Mouse (Mus musculus) spleen, postnatal 10 days (tissue): ENCODE measurements around the gene Med12.
"Not testable (repeated sequence)": the region's sequence is repeated elsewhere in the genome, so short reads cannot be mapped to it uniquely, and the experiment has no call there.

Experiments used
- DNase-seq, 2 experiments: peaks; one replicate each; pipeline ENCODE4 v3.0.0; 2021 to 2022; ENCODE audit warnings: low spot score in 2 of 2

Gene Med12

DNA sequence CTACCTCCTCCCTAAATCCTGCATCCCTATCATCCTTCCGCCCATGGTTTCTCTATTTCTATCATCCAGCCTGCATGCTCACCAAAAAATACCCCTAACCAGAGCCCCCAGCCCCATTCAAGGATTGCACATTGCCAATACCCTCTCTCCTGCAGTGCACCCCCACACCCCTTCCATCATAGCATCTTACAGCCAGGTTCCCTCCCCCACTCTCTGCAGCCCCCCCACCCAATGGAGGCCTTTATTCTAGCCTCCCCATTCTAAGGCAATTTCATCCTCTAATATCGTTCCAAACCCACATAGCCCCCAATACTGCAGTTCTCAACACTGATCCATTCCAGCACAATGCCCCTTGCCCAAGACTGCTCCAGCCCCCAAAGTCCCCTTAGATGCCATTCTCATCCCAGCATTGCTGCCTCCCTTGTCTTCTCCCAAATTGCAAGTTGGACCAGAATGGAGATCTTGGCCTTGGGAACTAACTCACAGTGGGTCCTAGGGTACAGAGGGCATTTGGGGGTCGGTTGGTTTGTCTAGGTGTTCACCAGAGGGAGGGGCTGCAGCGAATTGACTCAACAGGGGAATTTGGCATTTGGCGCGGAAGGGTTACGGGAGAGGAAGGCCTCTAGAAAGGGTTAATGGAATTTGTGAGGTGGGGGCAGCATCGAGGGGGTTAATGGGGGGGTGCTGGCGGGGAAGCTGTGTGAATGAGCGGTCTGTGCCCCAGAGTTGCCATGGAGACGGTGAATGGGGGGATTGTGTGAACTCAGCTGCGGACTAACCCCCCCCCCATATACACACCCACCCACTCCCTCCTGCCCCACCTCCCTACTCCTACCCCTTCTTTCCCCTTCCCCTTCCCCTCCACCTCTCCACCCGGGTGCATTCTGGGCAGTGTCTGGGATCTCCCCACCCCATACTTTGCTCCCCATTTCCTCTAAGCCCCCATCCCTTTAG, 25.9 kb downstream of the Med12 start:
- DNase-seq, result no peak

DNA sequence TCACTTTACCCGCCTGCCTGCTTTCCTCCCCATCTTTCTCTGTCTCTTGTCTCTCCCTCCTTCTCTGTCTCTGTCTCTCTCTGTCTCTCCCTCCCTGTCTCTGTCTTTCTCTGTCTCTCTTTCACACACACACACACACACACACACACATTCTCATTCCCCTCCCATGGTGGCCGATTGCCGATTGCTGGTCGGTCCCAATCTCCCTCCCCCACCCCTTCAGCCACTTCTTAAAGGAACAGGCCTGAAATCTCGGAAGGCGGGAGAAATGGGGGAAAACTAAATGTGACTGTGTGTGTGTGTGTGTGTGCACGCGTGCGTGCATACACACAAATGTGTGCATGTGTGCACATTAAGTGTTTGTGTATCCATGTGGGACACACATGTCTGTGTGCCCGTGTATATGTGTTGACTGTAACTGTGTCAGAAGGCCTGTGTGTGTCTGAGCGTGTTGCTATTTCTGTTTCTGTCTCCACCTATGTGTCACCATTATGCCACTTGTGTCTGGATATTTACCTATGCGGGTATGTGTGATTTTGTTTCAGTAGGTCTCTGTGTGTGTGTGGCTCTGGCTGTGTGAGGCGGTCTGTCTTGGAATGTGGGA, 26.7 kb downstream of the Med12 start:
- no peak for DNase-seq

DNA sequence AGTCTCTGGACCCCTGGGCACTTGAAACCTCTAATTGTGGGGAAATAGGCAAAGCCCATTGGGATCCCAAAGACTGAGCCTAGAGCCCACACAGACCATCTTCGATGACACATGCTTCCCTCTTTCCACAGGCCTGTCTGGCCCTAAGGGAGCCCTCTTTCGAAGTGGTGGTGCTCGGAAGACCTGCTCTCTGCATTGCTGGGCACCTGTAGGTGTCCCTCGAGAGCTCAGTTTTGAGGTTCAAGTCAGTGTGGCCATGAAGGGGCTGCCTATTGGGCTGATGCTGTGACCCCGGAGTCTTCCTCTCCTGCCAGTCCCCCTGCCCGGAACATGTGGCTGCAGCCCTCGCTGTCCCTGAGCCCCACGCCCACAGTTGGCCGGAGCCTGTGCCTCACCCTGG, 27.8 kb downstream of the Med12 start:
- no peak for DNase-seq

DNA sequence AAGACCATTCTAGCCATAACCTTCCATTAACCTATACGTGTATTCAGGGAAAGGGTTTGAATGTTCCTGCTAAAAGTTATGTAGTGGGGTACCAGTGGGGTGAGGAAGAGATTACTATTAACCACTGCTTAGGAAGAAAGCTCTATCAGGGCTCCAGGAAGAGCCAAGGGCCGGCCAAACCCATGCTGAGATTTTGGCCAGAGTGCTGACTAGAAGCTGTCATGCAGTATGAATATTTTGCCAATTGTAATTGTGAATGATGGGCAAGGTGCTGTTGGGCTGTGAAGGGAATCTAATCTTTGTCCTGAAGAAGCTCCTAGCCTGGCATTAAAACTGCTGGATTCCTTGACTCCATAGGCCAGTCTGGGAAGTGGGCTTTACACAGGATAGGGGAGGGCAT, 30.8 kb downstream of the Med12 start:
- DNase-seq, result no peak

DNA sequence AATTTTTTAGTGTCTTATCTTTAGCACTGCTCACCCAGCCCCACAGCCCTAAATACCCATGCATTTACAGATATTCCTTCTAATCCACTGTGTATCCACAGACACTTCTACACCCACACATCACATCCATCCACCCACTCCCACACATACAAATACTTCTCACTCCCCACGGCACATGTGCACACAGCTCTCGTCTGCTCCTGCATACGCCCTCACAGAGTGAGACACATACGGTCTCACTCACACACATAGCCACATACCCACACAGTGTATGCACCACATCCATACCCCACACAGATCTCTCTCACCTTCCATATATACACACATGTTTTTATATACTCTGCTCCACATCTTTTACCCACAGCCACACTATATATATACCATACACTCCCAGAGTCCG, 35.5 kb downstream of the Med12 start:
- DNase-seq, result no peak

- no peak for DNase-seq
Measured at GRCm38 (mm10) chrX:101313625-101314359, 40.0 kb downstream of the Med12 start.

DNA sequence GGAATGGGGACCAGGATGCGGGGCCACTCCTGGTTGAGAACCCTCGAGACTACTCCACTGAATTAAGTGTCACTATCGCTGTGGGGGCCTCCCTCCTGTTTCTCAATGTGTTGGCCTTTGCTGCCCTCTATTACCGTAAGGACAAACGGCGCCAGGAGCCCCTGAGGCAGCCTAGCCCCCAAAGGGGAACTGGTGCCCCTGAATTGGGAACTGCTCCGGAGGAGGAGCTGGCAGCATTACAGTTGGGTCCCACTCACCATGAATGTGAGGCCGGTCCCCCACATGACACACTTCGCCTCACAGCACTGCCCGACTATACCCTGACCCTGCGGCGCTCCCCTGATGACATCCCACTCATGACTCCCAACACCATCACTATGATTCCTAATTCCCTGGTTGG, 45.9 kb downstream of the Med12 start:
- no peak for DNase-seq

- no peak for DNase-seq
Measured at GRCm38 (mm10) chrX:101325989-101326899, 52.4 kb downstream of the Med12 start.

DNA sequence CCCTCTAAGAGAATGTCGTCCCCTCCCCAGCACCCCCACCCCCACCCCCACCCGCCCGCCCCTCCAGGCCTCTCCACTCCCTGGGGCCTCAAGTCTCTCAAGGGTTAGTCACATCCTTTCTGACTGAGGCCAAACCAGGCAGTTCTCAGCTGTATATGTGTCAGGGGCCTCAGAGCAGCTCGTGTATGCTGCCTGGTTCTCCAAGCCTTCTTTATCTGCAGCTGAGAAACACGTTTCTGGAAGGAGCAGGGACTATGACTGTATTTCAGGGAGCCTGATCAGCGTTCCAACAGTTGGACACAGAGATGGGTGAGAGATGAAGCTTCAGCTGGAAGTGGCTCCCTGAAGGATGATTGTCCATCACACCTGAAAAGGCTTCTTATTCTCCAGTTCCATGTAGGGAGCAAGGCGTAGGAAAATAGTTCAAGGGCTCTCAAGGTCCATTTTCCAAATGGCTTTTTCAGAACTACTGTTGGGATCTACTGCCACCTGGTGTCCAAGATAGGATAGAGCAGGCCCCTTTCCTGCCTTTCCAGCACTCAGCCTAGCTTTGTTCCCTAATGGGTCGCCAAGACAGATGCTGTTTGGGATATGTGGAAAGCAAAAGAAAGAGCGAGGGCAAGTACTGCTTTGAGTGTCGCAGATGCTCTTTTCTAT, 55.7 kb downstream of the Med12 start:
- peak; percentile 31 to 59 for DNase-seq

GRCm38 (mm10) chrX:101332031-101332374, 58.2 kb downstream of the Med12 start:
- no peak for DNase-seq

DNA sequence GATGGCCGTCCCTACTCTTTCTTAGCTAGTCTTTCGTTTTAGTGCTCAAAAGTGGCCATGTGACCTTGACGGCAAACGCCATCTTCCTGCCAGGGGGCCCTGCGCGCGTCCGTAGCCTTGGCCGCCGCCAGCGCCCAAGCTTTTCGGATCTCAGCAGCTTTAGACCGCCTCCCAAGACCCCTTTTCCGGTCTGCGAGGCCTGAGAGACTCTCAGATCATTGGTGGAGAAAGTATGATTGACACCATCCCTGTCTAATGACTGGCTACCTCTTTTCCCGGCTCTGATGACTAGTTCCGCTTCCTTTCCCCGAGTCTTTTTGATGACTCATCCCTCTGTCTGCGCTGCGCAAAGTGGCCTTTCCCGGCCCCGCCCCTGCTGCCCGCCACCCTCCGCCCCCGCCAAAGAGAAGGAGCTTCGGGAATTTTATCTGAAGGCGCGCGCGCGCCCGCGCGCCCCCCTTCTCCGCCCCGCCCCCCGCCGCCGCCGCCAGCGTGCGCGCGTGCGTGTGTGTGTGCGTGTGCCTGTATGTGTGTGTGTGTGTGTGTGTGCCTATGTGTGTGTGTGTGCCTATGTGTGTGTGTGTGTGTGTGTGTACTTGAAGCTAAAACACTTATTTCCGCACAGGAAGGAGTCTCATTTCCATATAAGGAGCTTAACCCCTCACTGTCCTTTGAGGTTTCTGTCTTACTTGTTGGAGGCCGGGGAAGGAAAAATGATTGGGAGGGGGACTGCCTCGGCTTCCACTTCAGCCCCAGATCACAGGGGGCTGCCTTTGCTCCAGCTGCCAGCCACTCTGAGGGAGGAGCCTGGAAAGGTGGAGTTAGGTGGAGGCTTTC, 58.8 kb downstream of the Med12 start:
- DNase-seq, result peak; percentile 70 to 83

GRCm38 (mm10) chrX:101334606-101335005, 60.8 kb downstream of the Med12 start:
- DNase-seq, result peak; percentile 20 to 72

GRCm38 (mm10) chrX:101338666-101339065, 64.8 kb downstream of the Med12 start:
- DNase-seq, result no peak

- not testable (repeated sequence) for DNase-seq
Measured at GRCm38 (mm10) chrX:101342837-101343236, 69.0 kb downstream of the Med12 start.

DNA sequence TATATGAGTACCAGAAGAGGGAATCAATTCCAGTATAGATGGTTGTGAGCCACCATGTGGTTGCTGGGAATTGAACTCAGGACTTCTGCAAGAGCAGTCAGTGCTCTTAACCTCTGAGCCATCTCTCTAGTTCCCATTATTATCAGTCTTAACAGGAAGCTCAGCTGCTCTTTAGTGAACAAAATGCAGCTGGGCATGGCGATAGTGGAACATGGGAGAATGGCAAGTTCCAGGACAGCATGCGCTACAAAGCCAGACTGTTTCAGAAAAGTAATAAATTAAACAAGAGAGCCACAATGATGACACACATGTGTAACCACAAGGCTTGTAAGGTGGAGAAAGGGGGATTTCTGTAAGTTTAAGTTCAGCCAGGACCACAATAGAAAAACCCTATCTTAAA, 71.6 kb downstream of the Med12 start:
- DNase-seq, result no peak

- DNase-seq, result no peak
Measured at GRCm38 (mm10) chrX:101346475-101346874, 72.6 kb downstream of the Med12 start.
